Mouse (Mus musculus) CH12.LX (cell line): Measurements from ENCODE around the gene Pde1a. TPM values are rescaled to one million over a fixed set of nuclear protein-coding genes. Genes with fewer than 3 reads are reported as not detected.

Experiments
- DNase-seq: peaks from one replicate; pipeline ENCODE4 v3.0.0-alpha.2; 2013; ENCODE audit errors: extremely low read depth
- H3K27ac ChIP-seq: 2 replicates; pipeline ENCODE4 v1.5.1; 2012; ENCODE audit warnings: low read depth, mild to moderate bottlenecking, control low read depth, moderate library complexity; ENCODE audit not compliant: insufficient read depth
- H3K27me3 ChIP-seq: replicated peaks from 2 replicates; pipeline ENCODE3; 2012; ENCODE audit warnings: inconsistent platforms
- H3K36me3 ChIP-seq, 2 experiments: replicated peaks in 1 of 2; 2 replicates each; pipeline versions ENCODE3 to v1.6.1; 2012; ENCODE audit warnings: inconsistent platforms in 1 of 2, low read length in 1 of 2, mild to moderate bottlenecking in 1 of 2, mixed read lengths in 1 of 2, moderate library complexity in 1 of 2; ENCODE audit not compliant: control insufficient read depth in 1 of 2, insufficient read depth in 1 of 2
- H3K4me1 ChIP-seq, 2 experiments: 2 replicates each; pipeline ENCODE4 v1.6.1; 2012; ENCODE audit warnings: inconsistent platforms in 1 of 2, moderate library complexity in 1 of 2; ENCODE audit not compliant: insufficient read depth in 2 of 2, control insufficient read depth in 1 of 2
- H3K4me2 ChIP-seq: 2 replicates; pipeline ENCODE4 v1.6.1; 2012; ENCODE audit warnings: low read depth, mild to moderate bottlenecking, control low read depth; ENCODE audit not compliant: poor library complexity, insufficient read depth, severe bottlenecking
- H3K4me3 ChIP-seq, 3 experiments: fragments of 150-350 bp in 1 of 3; sonication (generic) in 1 of 3; replicated peaks in 1 of 3; 2 replicates each; pipeline versions ENCODE3 to v1.5.1; 2011 to 2012; ENCODE audit warnings: low read depth in 2 of 3, low read length in 2 of 3, mild to moderate bottlenecking in 2 of 3, moderate library complexity in 2 of 3, control low read depth in 1 of 3, improper control_type of control experiment in 1 of 3, inconsistent platforms in 1 of 3, mixed read lengths in 1 of 3; ENCODE audit not compliant: poor library complexity in 1 of 3
- H3K79me2 ChIP-seq: replicated peaks from 2 replicates; pipeline ENCODE4 v1.6.1; 2012; ENCODE audit warnings: mild to moderate bottlenecking, moderate library complexity; ENCODE audit not compliant: control insufficient read depth, poor library complexity, insufficient read depth, severe bottlenecking; ENCODE audit errors: extremely low read depth
- H3K9ac ChIP-seq: 2 replicates; pipeline ENCODE4 v1.6.1; 2012; ENCODE audit warnings: low read depth, mild to moderate bottlenecking, control low read depth, moderate library complexity; ENCODE audit not compliant: insufficient read depth
- H3K9me3 ChIP-seq: replicated peaks from 2 replicates; pipeline ENCODE3; 2012; ENCODE audit warnings: low read length, inconsistent platforms, mixed read lengths
- CHD1 ChIP-seq: IDR thresholded peaks from 2 replicates; pipeline ENCODE4 v1.6.1; 2012; ENCODE audit warnings: low read depth, low read length, improper control_type of control experiment, inconsistent platforms
- CHD2 ChIP-seq: IDR thresholded peaks from 2 replicates; pipeline ENCODE4 v1.6.1; 2011; ENCODE audit warnings: low read length, improper control_type of control experiment
- ELF1 ChIP-seq: IDR thresholded peaks from 2 replicates; pipeline ENCODE4 v1.6.1; 2014; ENCODE audit warnings: low read depth, mild to moderate bottlenecking, inconsistent platforms, low read length, improper control_type of control experiment
- HCFC1 ChIP-seq: IDR thresholded peaks from 2 replicates; pipeline ENCODE4 v1.6.1; 2012; ENCODE audit warnings: low read depth, mild to moderate bottlenecking, inconsistent platforms, low read length, improper control_type of control experiment
- IRF4 ChIP-seq: IDR thresholded peaks from 2 replicates; pipeline ENCODE4 v1.6.1; 2014; ENCODE audit warnings: low read depth, mild to moderate bottlenecking, inconsistent platforms, low read length, improper control_type of control experiment
- MAFK ChIP-seq: IDR thresholded peaks from 2 replicates; pipeline ENCODE4 v1.6.1; 2011; ENCODE audit warnings: low read length, improper control_type of control experiment; ENCODE audit not compliant: insufficient replicate concordance
- MXI1 ChIP-seq: IDR thresholded peaks from 2 replicates; pipeline ENCODE4 v1.6.1; 2011; ENCODE audit warnings: mild to moderate bottlenecking, low read depth, low read length, improper control_type of control experiment
- MYC ChIP-seq: IDR thresholded peaks from 2 replicates; pipeline ENCODE4 v1.6.1; 2011; ENCODE audit warnings: low read depth, mild to moderate bottlenecking, improper control_type of control experiment, low read length
- PAX5 ChIP-seq: IDR thresholded peaks from 2 replicates; pipeline ENCODE4 v1.6.1; 2012; ENCODE audit warnings: low read length, inconsistent platforms, mixed read lengths
- POLR2AphosphoS2 ChIP-seq: IDR thresholded peaks from 2 replicates; pipeline ENCODE4 v1.6.1; 2011; ENCODE audit warnings: low read depth, low read length, improper control_type of control experiment
- USF1 ChIP-seq: IDR thresholded peaks from 2 replicates; pipeline ENCODE4 v1.6.1; 2014; ENCODE audit warnings: low read depth, mild to moderate bottlenecking, inconsistent platforms, low read length, improper control_type of control experiment
- USF2 ChIP-seq: conservative IDR thresholded peaks from 2 replicates; pipeline ENCODE4 v1.6.1; 2011; ENCODE audit warnings: low read depth, low read length, improper control_type of control experiment
- ZMIZ1 ChIP-seq: IDR thresholded peaks from 2 replicates; pipeline ENCODE4 v1.6.1; 2012; ENCODE audit warnings: low read depth, mild to moderate bottlenecking, inconsistent platforms, low read length, improper control_type of control experiment
- dilution Hi-C: fragments of 300-500 bp; cut with MboI; formaldehyde crosslinking; loops from 2 replicates; pipeline ENCODE4 v1.14.3; 2020; ENCODE audit warnings: low sequenced_read_pairs; ENCODE audit not compliant: extremely low pct_unique_long_range_greater_than_20kb, extremely low pct_ligation_motif_present
- in situ Hi-C: fragments of 300-500 bp; cut with MboI; formaldehyde crosslinking; loops from 3 replicates; pipeline ENCODE4 v1.14.3; 2019; ENCODE audit warnings: low sequenced_read_pairs, low pct_ligation_motif_present, low pct_unique_long_range_greater_than_20kb, mixed read lengths
- polyA plus RNA-seq: library from polyadenylated mRNA; unstranded; fragments of >175 nt; gene quantifications from 2 replicates; pipeline ENCODE4 v1.2.1, GENCODE M21; 2012; ENCODE audit warnings: low read depth; ENCODE audit not compliant: insufficient read length
- total RNA-seq, 2 experiments: library from RNA; depleted of rRNA; stranded (reverse); fragments of 300-350 nt in 1 of 2; fragments of >200 nt in 1 of 2; gene quantifications; 2 replicates each; pipeline ENCODE4 v1.2.3; 2012 to 2014

Pde1a gene
- total and polyA plus RNA-seq, 3 experiments, result 0.05 to 0.08 TPM; not detected in 1

- no peak for TF ChIP-seq USF2
- TF ChIP-seq CHD1, result no peak
- no peak for TF ChIP-seq HCFC1
Observed at GRCm38 (mm10) chr2:79815708-79816484, 313.4 kb downstream of the Pde1a start (continued).

GRCm38 (mm10) chr2:79798627-79799026, 330.6 kb downstream of the Pde1a start:
- no peak overlapping the region for H3K4me2 ChIP-seq
- TF ChIP-seq IRF4 (no peak), PAX5 (no peak), POLR2AphosphoS2 (no peak), ELF1 (no peak), MXI1 (no peak), ZMIZ1 (no peak), CHD2 (no peak), USF1 (no peak)
- TF ChIP-seq, all 38 proteins: peak for 0
- no peaks in the 10 kb centered on the region for H3K9me3 ChIP-seq
- H3K4me3 ChIP-seq, result no peak overlapping the region
- no peak overlapping the region for H3K9ac ChIP-seq
- no peaks in the 10 kb centered on the region for H3K36me3 ChIP-seq
- H3K27me3 ChIP-seq, result no peaks in the 10 kb centered on the region
- in situ Hi-C loops (no loop called here), dilution Hi-C loops (no loop called here)
- no peaks in the 10 kb centered on the region for H3K4me1 ChIP-seq
- DNase-seq, result no peak
- H3K79me2 ChIP-seq, result no peaks in the 10 kb centered on the region
- no peak overlapping the region for H3K27ac ChIP-seq

- H3K4me2 ChIP-seq, result no peak overlapping the region
- no peak overlapping the region for H3K9ac ChIP-seq
- dilution Hi-C loops (no loop called here), in situ Hi-C loops (no loop called here)
- TF ChIP-seq MAFK (no peak), MYC (no peak)
- no peak overlapping the region for H3K4me3 ChIP-seq
- no peak overlapping the region for H3K27ac ChIP-seq
- no peaks in the 10 kb centered on the region for H3K27me3 ChIP-seq
- H3K9me3 ChIP-seq, result no peaks in the 10 kb centered on the region
- DNase-seq, result no peak
- peaks cover 0 to 2% of the 10 kb centered on the region in 2 experiments; a peak in 2 of 4 replicates for H3K4me1 ChIP-seq
- H3K36me3 ChIP-seq, result no peaks in the 10 kb centered on the region
- no peaks in the 10 kb centered on the region for H3K79me2 ChIP-seq
Observed at GRCm38 (mm10) chr2:79797444-79797843, 331.8 kb downstream of the Pde1a start.
